Mouse (Mus musculus): Measurements from ENCODE around the gene Esrrg. TPM values are rescaled to one million over a fixed set of nuclear protein-coding genes. Genes with fewer than 3 reads are reported as not detected.

Gene Esrrg
- 0.54 and 0.68 TPM in 2 replicates for polyA plus RNA-seq (2011; ENCODE audit: insufficient read length, low read depth, missing spikeins)

GRCm38 (mm10) chr1:187608261-187608921 lies at the start of gene Esrrg:
TSS of gene Esrrg (plus strand) at chr1:187608791.
- H3K4me1 ChIP-seq (ENCODE audit: control insufficient read depth, insufficient read depth, low read length), result no peaks in the 10 kb centered on the region
- peak within 1 kb of the TSS; percentile 44 for H3K4me3 ChIP-seq (ENCODE audit: insufficient read depth, low read length)
- no peak within 1 kb of the TSS for H3K27ac ChIP-seq (ENCODE audit: insufficient read depth, low read length)
- TF ChIP-seq CTCF (IDR thresholded peaks at IDR 0.05; ENCODE audit: borderline replicate concordance, insufficient read depth, low read length), result no peak
- TF ChIP-seq POLR2A (IDR thresholded peaks at IDR 0.05; ENCODE audit: low read depth, low read length), result no peak

GRCm38 (mm10) chr1:187583982-187584381 lies 24.6 kb upstream of the Esrrg start:
- Histone ChIP-seq H3K4me3 (ENCODE audit: insufficient read depth, low read length) (no peak overlapping the region), H3K27ac (ENCODE audit: insufficient read depth, low read length) (no peak overlapping the region), H3K4me1 (ENCODE audit: control insufficient read depth, insufficient read depth, low read length) (no peaks in the 10 kb centered on the region)
- no peak for TF ChIP-seq POLR2A (IDR thresholded peaks at IDR 0.05; ENCODE audit: low read depth, low read length)
- no peak for TF ChIP-seq CTCF (IDR thresholded peaks at IDR 0.05; ENCODE audit: borderline replicate concordance, insufficient read depth, low read length)

GRCm38 (mm10) chr1:187586541-187587075 lies 22.0 kb upstream of the Esrrg start:
- H3K27ac ChIP-seq (ENCODE audit: insufficient read depth, low read length), result no peak overlapping the region
- TF ChIP-seq CTCF (IDR thresholded peaks at IDR 0.05; ENCODE audit: borderline replicate concordance, insufficient read depth, low read length) (no peak), POLR2A (IDR thresholded peaks at IDR 0.05; ENCODE audit: low read depth, low read length) (no peak)
- H3K4me1 ChIP-seq (ENCODE audit: control insufficient read depth, insufficient read depth, low read length), result no peaks in the 10 kb centered on the region
- H3K4me3 ChIP-seq (ENCODE audit: insufficient read depth, low read length), result no peak overlapping the region

- Histone ChIP-seq H3K4me3 (ENCODE audit: insufficient read depth, low read length) (no peak overlapping the region), H3K27ac (ENCODE audit: insufficient read depth, low read length) (no peak overlapping the region), H3K4me1 (ENCODE audit: control insufficient read depth, insufficient read depth, low read length) (no peaks in the 10 kb centered on the region)
- TF ChIP-seq CTCF (IDR thresholded peaks at IDR 0.05; ENCODE audit: borderline replicate concordance, insufficient read depth, low read length) (no peak), POLR2A (IDR thresholded peaks at IDR 0.05; ENCODE audit: low read depth, low read length) (no peak)
These were observed 5.6 kb upstream of the Esrrg start for GRCm38 (mm10) chr1:187602942-187603341.

GRCm38 (mm10) chr1:187604063-187604484 lies 4.5 kb upstream of the Esrrg start:
- no peak overlapping the region for H3K27ac ChIP-seq (ENCODE audit: insufficient read depth, low read length)
- no peak overlapping the region for H3K4me3 ChIP-seq (ENCODE audit: insufficient read depth, low read length)
- no peak for TF ChIP-seq POLR2A (IDR thresholded peaks at IDR 0.05; ENCODE audit: low read depth, low read length)
- no peak for TF ChIP-seq CTCF (IDR thresholded peaks at IDR 0.05; ENCODE audit: borderline replicate concordance, insufficient read depth, low read length)
- no peaks in the 10 kb centered on the region for H3K4me1 ChIP-seq (ENCODE audit: control insufficient read depth, insufficient read depth, low read length)

- Histone ChIP-seq H3K4me1 (ENCODE audit: control insufficient read depth, insufficient read depth, low read length) (no peaks in the 10 kb centered on the region), H3K4me3 (ENCODE audit: insufficient read depth, low read length) (no peak overlapping the region), H3K27ac (ENCODE audit: insufficient read depth, low read length) (no peak overlapping the region)
- TF ChIP-seq CTCF (IDR thresholded peaks at IDR 0.05; ENCODE audit: borderline replicate concordance, insufficient read depth, low read length), result no peak
These were observed 3.8 kb upstream of the Esrrg start for GRCm38 (mm10) chr1:187604691-187605310.

- TF ChIP-seq POLR2A (IDR thresholded peaks at IDR 0.05; ENCODE audit: low read depth, low read length) (no peak), CTCF (IDR thresholded peaks at IDR 0.05; ENCODE audit: borderline replicate concordance, insufficient read depth, low read length) (no peak)
- H3K27ac ChIP-seq (ENCODE audit: insufficient read depth, low read length), result no peak overlapping the region
- H3K4me3 ChIP-seq (ENCODE audit: insufficient read depth, low read length), result no peak overlapping the region
- no peaks in the 10 kb centered on the region for H3K4me1 ChIP-seq (ENCODE audit: control insufficient read depth, insufficient read depth, low read length)
These were observed 3.0 kb upstream of the Esrrg start for GRCm38 (mm10) chr1:187605391-187606270.

GRCm38 (mm10) chr1:187606271-187607040 lies 2.1 kb upstream of the Esrrg start:
- no peaks in the 10 kb centered on the region for H3K4me1 ChIP-seq (ENCODE audit: control insufficient read depth, insufficient read depth, low read length)
- TF ChIP-seq POLR2A (IDR thresholded peaks at IDR 0.05; ENCODE audit: low read depth, low read length), result no peak
- TF ChIP-seq CTCF (IDR thresholded peaks at IDR 0.05; ENCODE audit: borderline replicate concordance, insufficient read depth, low read length), result no peak
- H3K4me3 ChIP-seq (ENCODE audit: insufficient read depth, low read length), result no peak overlapping the region
- no peak overlapping the region for H3K27ac ChIP-seq (ENCODE audit: insufficient read depth, low read length)

Measured in embryonic fibroblast, embryonic 13.5 days (primary cell).